Mouse (Mus musculus) olfactory bulb, adult 2 months (tissue): ENCODE measurements around the gene Knl1. TPM values are rescaled to one million over a fixed set of nuclear protein-coding genes. Genes with fewer than 3 reads are reported as not detected.
A peak's percentile ranks its signal among the peaks of the same experiment; 100 is the strongest.

ENCODE experiments used
- H3K27ac ChIP-seq: fragments of 200-500 bp; 2 replicates; pipeline ENCODE4 v1.5.1; 2012; ENCODE audit warnings: low read depth, low read length; ENCODE audit not compliant: insufficient read depth
- H3K4me1 ChIP-seq: fragments of 200-500 bp; 2 replicates; pipeline ENCODE4 v1.6.1; 2012; ENCODE audit warnings: low read length; ENCODE audit not compliant: control insufficient read depth, insufficient read depth
- H3K4me3 ChIP-seq: fragments of 200-500 bp; 2 replicates; pipeline ENCODE4 v1.5.1; 2012; ENCODE audit warnings: mild to moderate bottlenecking, low read depth, low read length, moderate library complexity; ENCODE audit not compliant: insufficient read depth
- CTCF ChIP-seq: fragments of 200-500 bp; IDR thresholded peaks from 2 replicates; pipeline ENCODE4 v1.5.1; 2012; ENCODE audit warnings: low read depth, mild to moderate bottlenecking, low read length, moderate library complexity; ENCODE audit not compliant: insufficient read depth
- POLR2A ChIP-seq: fragments of 200-500 bp; IDR thresholded peaks from 2 replicates; pipeline ENCODE4 v1.6.1; 2012; ENCODE audit warnings: mild to moderate bottlenecking, low read depth, low read length, moderate library complexity; ENCODE audit not compliant: insufficient read depth
- WGBS: fragments of 180-500 bp; shearing (Covaris S2); methylation state at CpG from one replicate; pipeline ENCODE4 v1.1.7; 2018; 5-methylcytosine and 5-hydroxymethylcytosine counted together
- polyA plus RNA-seq: library from polyadenylated mRNA; stranded (reverse); fragments of >200 nt; gene quantifications from 2 replicates; pipeline ENCODE4 v1.2.4, GENCODE M21; 2012; ENCODE audit warnings: low replicate concordance; ENCODE audit not compliant: missing spikeins, insufficient read depth, insufficient read length

Knl1 gene
- polyA plus RNA-seq, 1 experiment = not detected

DNA sequence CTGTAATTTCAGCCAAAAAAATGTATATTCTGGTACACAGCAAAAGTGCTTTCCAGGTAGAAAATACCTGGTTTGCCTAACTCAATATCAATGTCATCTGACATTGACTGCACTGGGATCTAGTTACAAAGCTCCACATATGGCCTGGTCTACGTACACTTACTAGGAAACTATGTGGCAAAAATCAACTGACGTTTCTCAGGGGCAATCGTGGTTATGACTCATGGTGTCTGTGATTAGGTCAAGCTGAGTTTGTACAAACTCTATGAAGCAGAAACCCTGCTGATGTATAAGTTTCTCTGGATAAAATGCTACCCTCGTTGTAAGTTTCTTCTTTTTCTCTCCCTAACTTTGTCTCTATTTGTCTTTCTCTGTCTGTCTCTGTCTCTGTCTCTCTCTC lies 14.7 kb upstream of the Knl1 start:
- no peak overlapping the region for H3K4me3 ChIP-seq
- no peak for TF ChIP-seq CTCF
- TF ChIP-seq POLR2A = no peak
- 61% methylated on average over 4 of the region's 4 CpGs for WGBS
- peaks cover 1% of the 10 kb centered on the region for H3K4me1 ChIP-seq
- H3K27ac ChIP-seq = no peak overlapping the region

GRCm38 (mm10) chr2:119034656-119035396 lies 12.1 kb upstream of the Knl1 start, which contains the start of gene Rpusd2:
Rpusd2 (plus strand) TSS chr2:119034790.
- no peaks in the 10 kb centered on the region for H3K4me1 ChIP-seq
- WGBS = under 1% methylated on average over 49 of the region's 49 CpGs
- peak within 1 kb of the TSS; percentile 80 for H3K4me3 ChIP-seq
- 0 out of 2 replicates have a peak within 1 kb of the TSS, but pooled peaks have one; percentile 16 for H3K27ac ChIP-seq
- TF ChIP-seq CTCF = no peak
- TF ChIP-seq POLR2A = 0 out of 2 replicates have a peak, but pooled peaks have one; percentile 34

- H3K27ac ChIP-seq = no peak overlapping the region
- 7% methylated on average over 7 of the region's 7 CpGs for WGBS
Measured at GRCm38 (mm10) chr2:119035397-119035745, 11.5 kb upstream of the Knl1 start.

GRCm38 (mm10) chr2:119040882-119041281 lies 6.0 kb upstream of the Knl1 start:
- no peaks in the 10 kb centered on the region for H3K4me1 ChIP-seq
- TF ChIP-seq POLR2A (no peak), CTCF (no peak)
- 35% methylated on average over 4 of the region's 4 CpGs for WGBS
- H3K27ac ChIP-seq = no peak overlapping the region
- H3K4me3 ChIP-seq = no peak overlapping the region

More at GRCm38 (mm10) chr2:119035397-119035745, 11.5 kb upstream of the Knl1 start:
- Histone ChIP-seq H3K4me3 (peak overlapping the region; percentile 80), H3K4me1 (no peaks in the 10 kb centered on the region)
- TF ChIP-seq POLR2A (no peak), CTCF (no peak)

DNA sequence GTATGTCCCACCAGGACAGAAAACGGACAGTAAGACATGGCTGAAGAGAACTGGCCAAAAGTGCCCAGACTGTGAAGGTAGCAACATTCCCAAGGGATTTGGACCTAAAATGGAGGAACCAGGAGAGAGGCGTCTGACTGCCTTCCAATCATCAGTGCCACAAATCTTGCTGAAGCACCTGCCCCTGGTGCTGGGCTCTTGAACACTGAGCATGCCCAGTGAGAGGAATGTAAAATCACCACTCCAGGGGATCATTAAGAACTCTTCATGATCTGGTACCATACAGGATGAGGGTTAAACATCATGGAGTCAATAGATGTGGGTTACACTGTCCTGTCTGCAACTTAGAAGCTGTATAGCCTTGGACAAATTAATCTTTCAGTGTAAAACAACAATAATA lies 1.8 kb upstream of the Knl1 start:
- no peak overlapping the region for H3K4me3 ChIP-seq
- TF ChIP-seq CTCF (no peak), POLR2A (no peak)
- H3K27ac ChIP-seq = no peak overlapping the region
- H3K4me1 ChIP-seq = no peaks in the 10 kb centered on the region
- WGBS = 82% methylated on average over 2 of the region's 2 CpGs

GRCm38 (mm10) chr2:119047849-119048248 lies 930 bp downstream of the Knl1 start:
- H3K27ac ChIP-seq = no peak overlapping the region
- WGBS = 19% methylated on average over 4 of the region's 4 CpGs
- no peak for TF ChIP-seq CTCF
- TF ChIP-seq POLR2A = no peak
- H3K4me3 ChIP-seq = no peak overlapping the region
- H3K4me1 ChIP-seq = no peaks in the 10 kb centered on the region

GRCm38 (mm10) chr2:119050132-119050650 lies 3.3 kb downstream of the Knl1 start:
- TF ChIP-seq POLR2A = no peak
- TF ChIP-seq CTCF = no peak
- no peak overlapping the region for H3K27ac ChIP-seq
- H3K4me1 ChIP-seq = no peaks in the 10 kb centered on the region
- H3K4me3 ChIP-seq = no peak overlapping the region
- 86% methylated on average over 4 of the region's 4 CpGs for WGBS

DNA sequence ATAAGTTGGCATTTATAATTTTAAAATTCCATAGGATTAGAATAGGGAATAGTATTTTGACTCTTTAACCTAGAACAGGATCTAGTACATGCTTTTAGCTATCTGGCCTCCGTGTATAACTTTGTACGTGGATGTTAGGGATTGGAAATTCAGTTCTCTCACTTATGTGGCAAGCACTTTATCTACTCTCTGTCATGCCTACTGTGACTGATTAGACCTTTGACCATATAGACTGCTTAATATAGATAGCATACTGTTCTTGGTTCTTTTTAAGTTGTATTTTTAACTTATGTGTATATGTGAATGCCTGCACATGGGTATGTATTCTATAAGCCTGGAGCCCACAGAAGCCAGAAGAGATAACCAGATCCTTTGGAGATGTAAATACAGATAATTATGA lies 13.2 kb downstream of the Knl1 start:
- no peaks in the 10 kb centered on the region for H3K4me1 ChIP-seq
- no peak overlapping the region for H3K27ac ChIP-seq
- H3K4me3 ChIP-seq = no peak overlapping the region
- 100% methylated on average over 2 of the region's 2 CpGs for WGBS
- TF ChIP-seq POLR2A (no peak), CTCF (no peak)

GRCm38 (mm10) chr2:119072397-119072796 lies 25.5 kb downstream of the Knl1 start:
- TF ChIP-seq CTCF (no peak), POLR2A (no peak)
- WGBS = 91% methylated on average over 4 of the region's 4 CpGs

More at GRCm38 (mm10) chr2:119072397-119072796, 25.5 kb downstream of the Knl1 start:
- Histone ChIP-seq H3K4me1 (no peaks in the 10 kb centered on the region), H3K27ac (no peak overlapping the region), H3K4me3 (no peak overlapping the region)
